In the genomic region with DNA sequence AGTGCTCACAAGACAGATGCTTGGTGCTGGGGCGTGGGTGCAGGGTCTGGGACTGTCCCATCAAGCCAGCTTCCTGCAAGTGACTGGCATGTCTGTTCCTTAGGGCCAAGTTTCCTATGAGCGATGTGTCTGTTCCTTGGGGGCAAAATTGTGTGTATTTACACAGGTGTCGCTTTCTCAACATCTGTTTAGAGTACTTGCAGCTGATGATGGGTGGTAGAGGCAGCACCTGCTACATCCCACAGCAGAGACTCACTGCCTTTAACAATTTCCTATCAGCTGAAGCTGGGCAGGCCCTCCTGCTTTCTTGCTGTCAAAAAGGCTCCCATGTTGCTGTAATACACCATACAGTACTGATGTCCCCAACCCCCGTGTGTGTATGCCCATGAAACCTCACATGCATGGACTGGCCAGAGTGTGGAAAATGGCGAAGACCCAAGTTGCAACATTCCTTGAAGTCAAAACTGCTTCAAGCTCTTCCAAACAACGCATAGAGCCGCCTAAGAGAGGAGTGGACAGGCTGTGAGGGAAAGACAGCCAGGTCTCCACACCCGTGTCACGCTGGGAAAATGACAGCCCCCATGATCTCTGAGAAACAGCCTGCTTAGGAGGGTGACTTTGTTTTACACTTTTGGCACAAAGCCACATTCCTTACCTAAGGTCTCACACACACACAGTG, we compare ENCODE assay signal across 8 mouse cellular contexts. TPM values are rescaled to one million over a fixed set of nuclear protein-coding genes. Genes with fewer than 3 reads are reported as not detected.
DNase-seq lines count a peak whose midpoint lies in the region; ATAC-seq and TF ChIP-seq lines count a peak whose summit lies in the region.

No protein-coding gene starts in this region.

- no peak for ATAC-seq in heart, embryonic 16.5 days (replicated peaks; ENCODE audit: extremely low read depth, insufficient read depth, low FRiP score)
- peak; percentile 7; the same call in 1 of the 2 replicates for ATAC-seq in hindbrain, embryonic 15.5 days (ENCODE audit: low FRiP score, low read depth)
- ATAC-seq in megakaryocyte progenitor cell, adult 5-6 weeks (replicated peaks; ENCODE audit: poor library complexity): peak; percentile 0; the same call in 1 of the 2 replicates

- H3K9ac ChIP-seq in heart, embryonic 16.5 days (ENCODE audit: low read length): peak overlapping the region; percentile 73
- peak overlapping the region; percentile 78 for H3K9ac ChIP-seq in hindbrain, embryonic 15.5 days

- DNase-seq in heart, postnatal 25 days (ENCODE audit: low spot score): no peak
- DNase-seq in embryo, embryonic 10.5 days (ENCODE audit: low spot score): peak; percentile 27
- DNase-seq in thymus, postnatal 0 days (ENCODE audit: low spot score): peak; percentile 44
- no peak for DNase-seq in adrenal gland, postnatal 10 days

- H3ac ChIP-seq in C2C12 (ENCODE audit: control insufficient read depth, insufficient read length, low read depth): peak overlapping the region; percentile 68

- H3K27ac ChIP-seq in heart, embryonic 16.5 days (ENCODE audit: low read length): peak overlapping the region; percentile 93
- H3K27ac ChIP-seq in hindbrain, embryonic 15.5 days (replicated peaks): peak overlapping the region; percentile 99

- peak overlapping the region; percentile 91 for H3K4me2 ChIP-seq in heart, embryonic 16.5 days (ENCODE audit: low read depth, low read length)
- H3K4me2 ChIP-seq in hindbrain, embryonic 15.5 days: peak overlapping the region; percentile 81

- peaks cover 35% of the 10 kb centered on the region for H3K4me1 ChIP-seq in heart, embryonic 16.5 days (ENCODE audit: control insufficient read depth, insufficient read depth, low read length)
- H3K4me1 ChIP-seq in hindbrain, embryonic 15.5 days (replicated peaks): peaks cover 43% of the 10 kb centered on the region

- WGBS in heart, embryonic 16.5 days: 26% methylated on average over 9 of the region's 9 CpGs
- 17% methylated on average over 9 of the region's 9 CpGs for WGBS in hindbrain, embryonic 15.5 days

- peaks cover 28% of the 10 kb centered on the region for H3K79me2 ChIP-seq in C2C12 (ENCODE audit: control insufficient read depth, insufficient read depth)

- intact Hi-C loops in heart, postnatal 25 days (cut with DNase I): no loop called here

- H3K9me3 ChIP-seq in heart, embryonic 16.5 days (replicated peaks; ENCODE audit: control insufficient read depth, low read length): no peaks in the 10 kb centered on the region
- no peaks in the 10 kb centered on the region for H3K9me3 ChIP-seq in hindbrain, embryonic 15.5 days

- peaks cover 18% of the 10 kb centered on the region for H3K36me3 ChIP-seq in heart, embryonic 16.5 days (ENCODE audit: control insufficient read depth, insufficient read depth)
- H3K36me3 ChIP-seq in C2C12 (ENCODE audit: control insufficient read depth, insufficient read depth): peaks cover 28% of the 10 kb centered on the region
- H3K36me3 ChIP-seq in hindbrain, embryonic 15.5 days: peaks cover 19% of the 10 kb centered on the region

- H3K4me3 ChIP-seq in heart, embryonic 16.5 days (ENCODE audit: low read length): peak overlapping the region; percentile 67
- peak overlapping the region; percentile 23 for H3K4me3 ChIP-seq in C2C12 (ENCODE audit: insufficient read depth, poor library complexity, severe bottlenecking)
- peak overlapping the region; percentile 84 for H3K4me3 ChIP-seq in hindbrain, embryonic 15.5 days

- TF ChIP-seq CTCF in C2C12 (IDR thresholded peaks at IDR 0.05; ENCODE audit: control insufficient read depth, insufficient read depth, insufficient read length): no peak

- no peaks in the 10 kb centered on the region for H3K27me3 ChIP-seq in heart, embryonic 16.5 days (ENCODE audit: control insufficient read depth, insufficient read depth, low read length)
- H3K27me3 ChIP-seq in C2C12 (ENCODE audit: control insufficient read depth, insufficient read depth, insufficient read length): no peaks in the 10 kb centered on the region
- no peaks in the 10 kb centered on the region for H3K27me3 ChIP-seq in hindbrain, embryonic 15.5 days

- peaks cover 19% of the 10 kb centered on the region for H3K79me3 ChIP-seq in C2C12 (ENCODE audit: low read depth)

TF ChIP-seq in C2C12, 6 proteins besides CTCF, POLR2A, EP300 and RAD21:
- TF ChIP-seq USF1 (IDR thresholded peaks at IDR 0.05; ENCODE audit: low read depth) (no peak), MYOD1 (IDR thresholded peaks at IDR 0.05; ENCODE audit: control insufficient read depth, insufficient read length, low read depth) (no peak), FOSL1 (IDR thresholded peaks at IDR 0.05; ENCODE audit: insufficient read depth, low read length, poor library complexity, severe bottlenecking) (no peak), MAX (IDR thresholded peaks at IDR 0.05) (no peak), MYOG (IDR thresholded peaks at IDR 0.05; ENCODE audit: control insufficient read depth, extremely low read depth, insufficient read length) (no peak), CEBPB (IDR thresholded peaks at IDR 0.05; ENCODE audit: low read depth) (no peak)
TF ChIP-seq in C2C12: peak in this region for 0.

RNA-seq across cellular contexts. Expression of a gene that starts 0.9 kb away (rescaled TPM):
- 21.8 and 25.7 TPM in 2 replicates for polyA plus RNA-seq in heart, embryonic 16.5 days (2015; fragmentation: Nextera tagmentation; extraction: Ambion mirVana)
- 10 to 100 TPM; 13.8 to 15.0 TPM for total RNA-seq in heart, postnatal 25 days (2021)
- polyA plus RNA-seq in C2C12 (2012; fragmentation: generic; extraction: Trizol): 48.8 TPM
- 80.5 and 83.3 TPM in 2 replicates for polyA plus RNA-seq in hindbrain, embryonic 15.5 days (2015; fragmentation: Nextera tagmentation; extraction: Ambion mirVana)
- total RNA-seq in megakaryocyte progenitor cell, adult 5-6 weeks (2015): 16.5 and 19.3 TPM in 2 replicates
- total RNA-seq in megakaryocyte progenitor cell, adult 5-6 weeks (2017): 20.2 and 27.8 TPM in 2 replicates
- 46.5 and 47.5 TPM in 2 replicates for polyA plus RNA-seq in thymus, postnatal 0 days (2015; fragmentation: Nextera tagmentation; extraction: Ambion mirVana)
- 10 to 100 TPM; 67.2 to 71.2 TPM for total RNA-seq in adrenal gland, postnatal 10 days (2021)

Comparison
In these comparisons a context has a peak if more than half of its experiments do, and no peak if none do; other contexts are left out.
1. H3K4me3 ChIP-seq: peak in every context shown above with its lines; median percentile 84 in hindbrain, embryonic 15.5 days; 67 in heart, embryonic 16.5 days; 23 in C2C12.
2. DNase-seq: peak in embryo, embryonic 10.5 days (single experiment) and thymus, postnatal 0 days (single experiment); none in heart, postnatal 25 days (single experiment) and adrenal gland, postnatal 10 days (single experiment).